Mouse (Mus musculus): ENCODE results near the gene Letm1. TPM values are rescaled to one million over a fixed set of nuclear protein-coding genes. Genes with fewer than 3 reads are reported as not detected.

Gene Letm1
- total RNA-seq, 2 experiments from 2014 or later: 81.0 to 83.2 TPM

DNA sequence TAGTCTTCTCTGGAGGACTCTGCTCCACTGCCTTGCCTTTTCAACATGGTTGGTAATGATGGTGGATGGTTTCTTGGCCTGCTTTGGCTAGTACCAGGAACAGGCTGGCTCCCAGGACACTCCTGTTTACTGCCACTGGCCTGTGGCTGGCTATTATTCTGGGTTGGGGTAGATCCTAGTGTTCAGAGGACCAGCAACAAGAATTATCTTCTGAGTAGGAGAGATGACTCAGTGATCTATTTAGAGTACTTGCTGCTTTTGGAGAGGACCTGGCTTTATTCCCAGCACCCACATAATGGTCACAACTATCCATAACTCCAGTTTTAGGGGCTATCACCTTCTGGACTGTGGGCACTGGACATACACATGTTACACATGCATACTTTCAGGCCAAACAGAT lies 44.3 kb downstream of the Letm1 start:
- no peak for DNase-seq

GRCm38 (mm10) chr5:33737903-33738321 lies 44.7 kb downstream of the Letm1 start:
- DNase-seq: no peak

- DNase-seq: no peak
Observed at GRCm38 (mm10) chr5:33736230-33736629, 46.4 kb downstream of the Letm1 start.

DNA sequence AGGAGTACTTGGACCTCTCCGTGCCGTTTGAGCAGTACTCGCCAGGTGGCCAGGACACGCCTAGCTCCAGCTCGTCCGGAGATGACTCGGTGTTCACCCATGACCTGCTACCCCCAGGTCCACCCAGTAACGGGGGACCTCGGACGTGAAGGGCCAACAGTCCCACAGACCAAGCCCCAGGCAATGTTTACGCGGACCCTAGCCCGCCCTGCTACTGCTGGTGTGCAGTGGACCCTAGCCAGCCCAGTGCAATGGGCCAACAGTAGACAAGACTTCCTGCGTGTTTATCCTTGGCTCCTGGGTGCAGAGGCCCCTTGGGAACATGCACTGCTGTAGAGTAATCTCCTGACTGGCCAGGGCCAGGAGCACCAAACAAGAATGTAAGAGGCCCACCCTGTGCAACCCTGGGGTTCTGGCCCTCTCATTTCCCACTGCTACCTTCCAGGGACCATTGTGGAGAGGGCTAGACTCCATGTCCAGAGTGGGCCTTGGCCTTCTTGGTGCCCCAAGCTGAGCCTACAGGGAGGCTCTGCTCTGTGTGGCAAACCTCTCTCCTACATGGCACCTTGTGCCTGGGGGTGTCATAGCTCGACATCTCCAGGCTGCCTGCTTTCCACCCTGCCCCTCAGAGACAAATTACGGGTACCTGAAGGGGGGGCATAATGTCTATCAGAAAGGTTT lies 47.1 kb downstream of the Letm1 start:
- DNase-seq: no peak

DNA sequence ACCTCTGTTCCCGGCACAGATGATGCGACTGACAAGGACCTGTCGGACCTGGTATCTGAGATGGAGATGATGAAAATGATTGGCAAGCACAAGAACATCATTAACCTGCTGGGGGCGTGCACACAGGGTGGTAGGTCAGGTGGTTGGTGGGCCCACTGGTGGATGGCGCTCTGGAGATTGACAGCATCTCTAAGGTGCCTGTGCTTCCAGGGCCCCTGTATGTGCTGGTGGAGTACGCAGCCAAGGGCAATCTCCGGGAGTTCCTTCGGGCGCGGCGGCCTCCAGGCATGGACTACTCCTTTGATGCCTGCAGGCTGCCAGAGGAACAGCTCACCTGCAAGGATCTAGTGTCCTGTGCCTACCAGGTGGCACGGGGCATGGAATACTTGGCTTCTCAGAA lies 48.8 kb downstream of the Letm1 start:
- no peak for DNase-seq

- no peak for DNase-seq
Observed at GRCm38 (mm10) chr5:33731051-33731450, 51.6 kb downstream of the Letm1 start.

- DNase-seq: no peak
Observed at GRCm38 (mm10) chr5:33730516-33730915, 52.1 kb downstream of the Letm1 start.

DNA sequence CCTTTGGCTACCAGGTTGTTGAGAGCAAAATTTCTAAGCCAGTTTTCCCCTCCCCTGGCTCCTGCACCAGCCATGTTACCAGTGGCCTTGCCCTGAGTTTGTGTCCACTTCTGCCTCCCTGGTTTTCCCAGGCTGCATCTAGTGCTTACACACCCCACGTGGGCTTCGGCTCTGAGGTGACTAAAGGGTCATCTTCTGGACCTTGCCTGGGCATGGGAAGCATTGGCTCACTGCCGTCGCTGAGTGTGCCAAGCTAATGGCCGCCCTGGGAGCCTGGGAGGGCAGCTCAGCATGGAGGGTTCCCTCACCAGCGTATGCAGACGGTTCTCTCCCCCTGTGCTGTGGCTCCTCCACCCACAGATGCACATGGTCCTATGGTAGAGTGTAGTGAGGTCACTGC lies 53.8 kb downstream of the Letm1 start:
- no peak for DNase-seq

- DNase-seq: no peak
Observed at GRCm38 (mm10) chr5:33726891-33727290, 55.7 kb downstream of the Letm1 start.

- no peak for DNase-seq
Observed at GRCm38 (mm10) chr5:33726081-33726647, 56.5 kb downstream of the Letm1 start.

- DNase-seq: no peak
Observed at GRCm38 (mm10) chr5:33723641-33724465, 58.8 kb downstream of the Letm1 start.

- no peak for DNase-seq
Observed at GRCm38 (mm10) chr5:33723019-33723640, 59.5 kb downstream of the Letm1 start.

GRCm38 (mm10) chr5:33722266-33723018 lies 60.2 kb downstream of the Letm1 start:
- no peak for DNase-seq

DNA sequence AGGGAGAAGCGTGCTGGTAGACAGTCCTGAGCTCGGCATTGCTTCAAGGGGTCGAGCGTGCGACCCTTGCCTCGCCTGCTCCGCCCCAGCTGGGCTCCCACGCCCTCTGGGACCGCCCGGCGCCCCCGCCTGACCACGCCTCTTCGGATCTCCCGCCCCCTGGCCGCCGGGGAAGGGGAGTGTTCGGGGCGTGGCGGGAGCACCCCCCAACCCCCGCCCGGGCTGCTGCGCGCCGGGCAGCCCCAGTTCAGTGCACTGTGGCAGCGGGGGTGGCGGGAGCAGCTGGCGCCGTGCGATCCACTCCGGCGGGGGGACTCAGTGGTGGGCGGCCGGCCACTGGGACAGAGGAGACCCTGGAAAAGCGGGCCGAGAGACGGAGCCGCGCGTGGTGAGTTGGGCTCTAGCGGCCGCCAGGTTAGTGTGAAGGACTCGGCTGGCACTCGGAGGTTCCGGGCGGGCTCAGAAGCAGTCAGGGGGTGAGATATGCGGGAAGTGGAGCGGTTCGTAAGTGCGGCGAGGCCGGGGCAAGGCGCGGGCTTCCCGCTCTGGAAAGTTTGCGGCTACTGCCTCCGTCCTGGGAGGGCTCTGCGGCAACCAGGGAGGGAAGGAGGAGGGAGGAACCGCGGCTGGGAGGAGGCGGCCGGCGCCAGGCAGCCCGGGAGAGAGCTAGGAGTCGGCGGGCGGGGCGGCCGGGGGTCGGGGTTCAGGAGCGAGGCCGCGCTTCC lies 60.9 kb downstream of the Letm1 start, which contains the start of gene Fgfr3:
Gene Fgfr3 (plus strand): TSS at position 134 of the 725 bp plus-strand sequence.
- peak; percentile 73 for DNase-seq

GRCm38 (mm10) chr5:33720852-33721490 lies 61.6 kb downstream of the Letm1 start:
- no peak for DNase-seq

DNA sequence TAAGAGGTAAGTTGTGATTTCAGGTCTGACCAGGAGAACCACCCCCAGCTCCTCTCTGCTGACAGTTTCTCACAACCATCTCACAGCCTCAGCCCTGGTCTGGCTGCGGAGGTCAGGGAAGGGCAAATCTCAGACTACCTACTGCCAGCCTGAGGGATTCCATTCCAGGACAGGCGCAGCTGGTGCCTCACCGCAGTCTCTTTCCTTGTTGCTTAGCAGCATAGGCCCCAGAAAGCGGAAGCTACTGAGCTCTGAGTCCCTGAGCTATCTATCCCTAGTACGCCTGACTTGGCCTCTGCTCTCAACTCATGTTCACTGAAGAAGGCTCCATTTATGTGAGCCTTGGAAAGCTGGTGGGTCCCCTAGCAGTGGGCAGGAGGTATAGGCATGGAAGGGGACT lies 64.2 kb downstream of the Letm1 start:
- no peak for DNase-seq

GRCm38 (mm10) chr5:33716467-33716866 lies 66.2 kb downstream of the Letm1 start:
- DNase-seq: no peak

DNA sequence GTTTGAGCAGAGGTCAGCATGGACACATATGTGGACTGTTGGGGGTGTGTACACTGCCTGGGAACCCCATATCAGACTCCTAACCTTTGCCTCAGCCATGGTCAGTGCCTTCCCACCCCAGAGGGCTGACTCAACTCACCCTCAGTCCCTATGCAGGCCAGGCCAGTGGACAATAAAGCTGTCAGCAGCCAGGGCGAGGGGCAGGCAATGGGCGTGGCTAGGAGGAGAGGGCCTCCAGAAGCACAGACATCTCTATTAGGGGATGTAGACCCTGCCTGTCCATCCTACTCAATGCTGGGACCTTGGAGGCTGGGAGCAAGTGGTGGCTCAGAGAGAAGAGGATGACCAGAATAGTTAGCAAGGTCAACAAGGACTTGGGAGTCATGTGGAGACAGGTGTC lies 67.4 kb downstream of the Letm1 start:
- no peak for DNase-seq

- DNase-seq: no peak
Observed at GRCm38 (mm10) chr5:33712550-33712949, 70.1 kb downstream of the Letm1 start.

- no peak for DNase-seq
Observed at GRCm38 (mm10) chr5:33709037-33709436, 73.6 kb downstream of the Letm1 start.

DNA sequence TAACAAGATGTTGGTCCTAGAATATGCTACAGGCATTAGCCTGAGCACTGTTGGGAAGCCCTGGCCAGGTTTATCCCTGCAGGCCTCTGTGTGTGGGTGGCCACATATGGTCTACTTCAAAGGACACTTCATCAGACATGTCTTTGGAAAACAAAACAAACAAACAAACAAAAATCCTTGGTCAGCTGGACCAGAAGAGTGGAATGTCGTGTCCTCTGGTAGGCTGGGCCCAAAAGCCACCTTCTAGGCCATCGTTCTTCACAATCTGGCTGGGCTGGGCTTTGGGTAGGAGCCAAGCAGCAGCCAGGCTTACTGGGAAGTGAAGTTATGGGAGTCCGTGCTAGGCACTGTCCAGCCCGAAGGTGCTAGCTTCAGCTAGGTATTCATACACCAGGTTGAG lies 75.5 kb downstream of the Letm1 start:
- no peak for DNase-seq
